Mouse (Mus musculus) ES-E14 (cell line): ENCODE results near the gene Meltf.

ENCODE experiments used
- CHD2 ChIP-seq: IDR thresholded peaks from 2 replicates; pipeline ENCODE4 v1.6.1; 2014; ENCODE audit warnings: mild to moderate bottlenecking, low read depth, low read length, inconsistent platforms
- HCFC1 ChIP-seq: IDR thresholded peaks from 2 replicates; pipeline ENCODE4 v1.6.1; 2012; ENCODE audit warnings: low read length, inconsistent platforms, borderline replicate concordance; ENCODE audit not compliant: insufficient read depth
- MAFK ChIP-seq: IDR thresholded peaks from 2 replicates; pipeline ENCODE4 v1.6.1; 2014; ENCODE audit warnings: mild to moderate bottlenecking, low read depth, low read length, inconsistent platforms; ENCODE audit not compliant: insufficient read depth
- ZC3H11A ChIP-seq: IDR thresholded peaks from 2 replicates; pipeline ENCODE4 v1.6.1; 2012; ENCODE audit warnings: low read depth, mild to moderate bottlenecking, inconsistent platforms, low read length, borderline replicate concordance

- TF ChIP-seq HCFC1 (no peak), MAFK (no peak), ZC3H11A (no peak), CHD2 (no peak)
Observed at GRCm38 (mm10) chr16:31924368-31924767, 45.8 kb downstream of the Meltf start.
